Mouse (Mus musculus): ENCODE data around the gene Gm28374. TPM values are rescaled to one million over a fixed set of nuclear protein-coding genes. Genes with fewer than 3 reads are reported as not detected.

Gene Gm28374
- polyA plus RNA-seq, 1 experiment from 2014 or later: 1.4 TPM

DNA sequence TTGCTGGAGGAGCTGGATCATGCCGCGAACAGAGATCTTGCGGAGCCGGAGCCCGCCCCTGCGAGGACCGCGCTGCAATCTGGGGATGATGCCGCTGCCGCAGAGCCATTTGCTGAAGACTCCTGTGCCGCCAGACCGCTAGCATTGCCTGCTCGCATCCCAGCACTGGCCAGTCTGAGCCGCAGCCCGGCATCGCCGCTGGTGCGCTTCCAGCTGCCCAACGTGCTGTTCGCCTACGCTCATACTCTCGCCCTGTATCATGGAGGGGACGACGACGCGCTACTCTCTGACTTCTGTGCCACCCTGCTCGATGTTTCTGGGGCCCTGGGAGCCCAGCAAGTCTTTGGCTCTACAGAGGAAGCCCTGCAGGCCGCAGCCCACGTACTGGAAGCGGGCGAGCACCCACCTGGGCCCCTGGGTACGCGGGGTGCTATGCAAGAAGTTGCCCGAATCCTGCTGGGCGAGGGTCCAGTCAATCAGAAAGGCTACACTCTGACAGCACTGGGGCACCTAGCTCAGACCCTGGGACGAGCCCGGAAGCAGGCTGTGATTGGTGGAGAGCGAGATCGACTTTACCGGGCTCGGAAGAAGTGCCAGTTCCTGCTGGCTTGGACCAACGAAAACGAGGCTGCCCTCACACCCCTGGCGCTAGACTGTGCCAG is 20.3 kb downstream of the Gm28374 start:
- Histone ChIP-seq H3K27me3 (ENCODE audit: control insufficient read depth, insufficient read depth, low read depth, low read length) (no peaks in the 10 kb centered on the region), H3K4me3 (ENCODE audit: low read length) (peak overlapping the region; percentile 89), H3K27ac (ENCODE audit: low read length) (peak overlapping the region; percentile 88), H3K9me3 (ENCODE audit: control insufficient read depth, low read length) (no peaks in the 10 kb centered on the region), H3K4me2 (ENCODE audit: low read depth, low read length) (peak overlapping the region; percentile 83), H3K36me3 (ENCODE audit: control insufficient read depth, insufficient read depth, low read length) (0 out of 2 replicates have a peak, but pooled peaks cover 9% of the 10 kb centered on the region), H3K4me1 (replicated peaks; ENCODE audit: control insufficient read depth, insufficient read depth, low read length) (peaks cover 22% of the 10 kb centered on the region), H3K9ac (ENCODE audit: low read length) (peak overlapping the region; percentile 93)
- WGBS: under 1% methylated on average over 44 of the region's 44 CpGs
- ATAC-seq (ENCODE audit: low read depth): no peak

DNA sequence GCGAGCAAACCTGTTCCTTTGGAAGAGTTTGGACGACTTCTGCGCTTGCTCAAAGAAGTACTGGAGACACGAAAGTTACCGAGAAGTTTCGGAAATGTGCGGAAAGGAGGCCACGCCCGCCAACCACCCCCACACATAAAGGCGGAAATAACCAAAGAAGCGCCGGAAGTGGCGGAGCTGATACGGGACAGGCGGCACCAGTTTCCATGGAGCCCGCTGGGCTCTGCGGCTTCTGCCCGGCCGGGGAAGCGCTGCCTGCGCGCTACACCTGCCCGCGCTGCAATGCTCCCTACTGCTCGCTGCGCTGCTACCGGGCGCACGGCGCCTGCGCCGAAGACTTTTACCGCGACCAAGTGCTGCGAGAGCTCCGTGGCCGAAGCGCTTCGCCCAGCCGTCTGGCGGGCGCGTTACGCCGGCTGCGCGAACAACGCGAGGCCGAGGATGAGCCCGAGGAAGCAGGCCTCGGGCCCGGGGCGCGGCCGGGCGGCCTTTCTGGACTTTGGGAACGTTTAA is 21.0 kb downstream of the Gm28374 start, which contains the start of gene Znhit2:
Gene Znhit2 (plus strand): TSS at position 172 of the 513 bp plus-strand sequence.
- no peaks in the 10 kb centered on the region for H3K9me3 ChIP-seq (ENCODE audit: control insufficient read depth, low read length)
- WGBS: under 1% methylated on average over 58 of the region's 58 CpGs
- peak within 1 kb of the TSS; percentile 88 for H3K27ac ChIP-seq (ENCODE audit: low read length)

GRCm38 (mm10) chr19:6058966-6059365 is 23.1 kb downstream of the Gm28374 start:
- Histone ChIP-seq H3K27me3 (ENCODE audit: control insufficient read depth, insufficient read depth, low read depth, low read length) (no peaks in the 10 kb centered on the region), H3K9ac (ENCODE audit: low read length) (no peak overlapping the region), H3K4me3 (ENCODE audit: low read length) (peak overlapping the region; percentile 86), H3K4me2 (ENCODE audit: low read depth, low read length) (peak overlapping the region; percentile 78), H3K36me3 (ENCODE audit: control insufficient read depth, insufficient read depth, low read length) (peaks cover 19% of the 10 kb centered on the region), H3K27ac (ENCODE audit: low read length) (no peak overlapping the region), H3K4me1 (replicated peaks; ENCODE audit: control insufficient read depth, insufficient read depth, low read length) (peaks cover 24% of the 10 kb centered on the region), H3K9me3 (ENCODE audit: control insufficient read depth, low read length) (no peaks in the 10 kb centered on the region)
- no peak for ATAC-seq (ENCODE audit: low read depth)
- WGBS: 76% methylated on average over 5 of the region's 5 CpGs

More for the DNA sequence above, 21.0 kb downstream of the Gm28374 start, which contains the start of gene Znhit2:
- Histone ChIP-seq H3K4me1 (replicated peaks; ENCODE audit: control insufficient read depth, insufficient read depth, low read length) (peaks cover 24% of the 10 kb centered on the region), H3K4me2 (ENCODE audit: low read depth, low read length) (peak within 1 kb of the TSS; percentile 83), H3K27me3 (ENCODE audit: control insufficient read depth, insufficient read depth, low read depth, low read length) (no peaks in the 10 kb centered on the region), H3K9ac (ENCODE audit: low read length) (peak within 1 kb of the TSS; percentile 93), H3K4me3 (ENCODE audit: low read length) (peak within 1 kb of the TSS; percentile 89), H3K36me3 (ENCODE audit: control insufficient read depth, insufficient read depth, low read length) (0 out of 2 replicates have a peak, but pooled peaks cover 9% of the 10 kb centered on the region)
- ATAC-seq (ENCODE audit: low read depth): peak; percentile 76

- Histone ChIP-seq H3K4me1 (replicated peaks; ENCODE audit: control insufficient read depth, insufficient read depth, low read length) (peaks cover 24% of the 10 kb centered on the region), H3K9me3 (ENCODE audit: control insufficient read depth, low read length) (no peaks in the 10 kb centered on the region), H3K4me3 (ENCODE audit: low read length) (peak overlapping the region; percentile 86), H3K36me3 (ENCODE audit: control insufficient read depth, insufficient read depth, low read length) (peaks cover 23% of the 10 kb centered on the region), H3K9ac (ENCODE audit: low read length) (peak overlapping the region; percentile 92), H3K4me2 (ENCODE audit: low read depth, low read length) (peak overlapping the region; percentile 78), H3K27ac (ENCODE audit: low read length) (no peak overlapping the region), H3K27me3 (ENCODE audit: control insufficient read depth, insufficient read depth, low read depth, low read length) (no peaks in the 10 kb centered on the region)
- WGBS: 32% methylated on average over 4 of the region's 5 CpGs
- no peak for ATAC-seq (ENCODE audit: low read depth)
Observed at GRCm38 (mm10) chr19:6058513-6058912, 23.5 kb downstream of the Gm28374 start.

DNA sequence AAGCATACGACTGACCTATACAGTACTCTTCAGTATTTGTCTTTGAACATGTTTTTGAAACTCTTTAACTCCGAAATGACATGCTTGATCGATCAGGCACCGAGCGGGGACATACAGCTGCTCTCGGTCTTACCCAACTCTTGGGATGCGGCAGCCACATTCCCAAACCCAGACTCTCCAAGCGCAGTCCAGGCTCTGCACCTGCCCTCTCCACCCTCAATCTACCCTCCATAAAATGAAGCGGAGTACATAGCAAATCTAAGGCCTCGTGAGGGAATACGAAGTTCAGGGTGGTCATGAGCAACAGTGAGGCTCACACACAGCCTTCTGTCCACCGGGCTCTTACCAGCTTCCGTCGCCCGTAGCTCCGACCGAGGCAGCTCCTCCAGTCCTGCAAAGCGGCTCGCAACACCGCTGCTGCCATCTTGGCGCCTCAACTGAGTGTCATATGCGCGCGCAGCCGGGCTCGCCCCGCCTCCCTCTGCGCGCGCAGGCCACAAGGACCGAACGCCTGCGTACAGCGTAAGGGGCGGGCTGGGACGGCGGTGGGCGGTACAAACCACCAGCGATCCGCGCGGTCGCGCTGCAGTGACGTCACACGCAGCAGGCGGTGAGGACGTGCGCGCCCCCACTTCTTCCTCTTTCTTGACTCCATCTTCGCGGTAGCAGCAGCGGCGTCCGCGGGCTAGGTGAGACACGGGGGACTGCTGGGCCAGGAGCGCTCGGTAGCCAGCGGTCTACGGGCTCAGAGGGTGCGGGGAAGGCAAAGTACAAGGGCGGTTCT is 24.6 kb downstream of the Gm28374 start, which contains the start of the genes Mrpl49 and Fau:
Gene Mrpl49 (minus strand): TSS at position 473 of the 784 bp plus-strand sequence.
Gene Fau (plus strand): TSS at position 532 of the 784 bp plus-strand sequence.
- no peaks in the 10 kb centered on the region for H3K27me3 ChIP-seq (ENCODE audit: control insufficient read depth, insufficient read depth, low read depth, low read length)

GRCm38 (mm10) chr19:6056696-6057095 is 25.4 kb downstream of the Gm28374 start:
- H3K9me3 ChIP-seq (ENCODE audit: control insufficient read depth, low read length): no peaks in the 10 kb centered on the region
- H3K27me3 ChIP-seq (ENCODE audit: control insufficient read depth, insufficient read depth, low read depth, low read length): no peaks in the 10 kb centered on the region
- peaks cover 14% of the 10 kb centered on the region for H3K4me1 ChIP-seq (replicated peaks; ENCODE audit: control insufficient read depth, insufficient read depth, low read length)
- peaks cover 39% of the 10 kb centered on the region for H3K36me3 ChIP-seq (ENCODE audit: control insufficient read depth, insufficient read depth, low read length)
- H3K9ac ChIP-seq (ENCODE audit: low read length): peak overlapping the region; percentile 89
- H3K4me2 ChIP-seq (ENCODE audit: low read depth, low read length): peak overlapping the region; percentile 61
- ATAC-seq (ENCODE audit: low read depth): no peak
- peak overlapping the region; percentile 86 for H3K4me3 ChIP-seq (ENCODE audit: low read length)
- WGBS: 42% methylated on average over 4 of the region's 4 CpGs
- no peak overlapping the region for H3K27ac ChIP-seq (ENCODE audit: low read length)

More for the DNA sequence above, 24.6 kb downstream of the Gm28374 start, which contains the start of the genes Mrpl49 and Fau:
- peak within 1 kb of the TSS; percentile 70 for H3K27ac ChIP-seq (ENCODE audit: low read length)
- no peaks in the 10 kb centered on the region for H3K9me3 ChIP-seq (ENCODE audit: control insufficient read depth, low read length)
- WGBS: under 1% methylated on average over 63 of the region's 63 CpGs
- peaks cover 21% of the 10 kb centered on the region for H3K4me1 ChIP-seq (replicated peaks; ENCODE audit: control insufficient read depth, insufficient read depth, low read length)
- H3K4me3 ChIP-seq (ENCODE audit: low read length): peak within 1 kb of the TSS; percentile 86
- H3K9ac ChIP-seq (ENCODE audit: low read length): peak within 1 kb of the TSS; percentile 92
- H3K36me3 ChIP-seq (ENCODE audit: control insufficient read depth, insufficient read depth, low read length): peaks cover 31% of the 10 kb centered on the region
- ATAC-seq (ENCODE audit: low read depth): peak; percentile 91
- H3K4me2 ChIP-seq (ENCODE audit: low read depth, low read length): peak within 1 kb of the TSS; percentile 78

- no peak overlapping the region for H3K4me3 ChIP-seq (ENCODE audit: low read length)
- no peak overlapping the region for H3K27ac ChIP-seq (ENCODE audit: low read length)
- H3K9ac ChIP-seq (ENCODE audit: low read length): no peak overlapping the region
- WGBS: 74% methylated on average over 5 of the region's 5 CpGs
- H3K36me3 ChIP-seq (ENCODE audit: control insufficient read depth, insufficient read depth, low read length): peaks cover 57% of the 10 kb centered on the region
- no peaks in the 10 kb centered on the region for H3K9me3 ChIP-seq (ENCODE audit: control insufficient read depth, low read length)
- no peak for ATAC-seq (ENCODE audit: low read depth)
- no peak overlapping the region for H3K4me2 ChIP-seq (ENCODE audit: low read depth, low read length)
- no peaks in the 10 kb centered on the region for H3K27me3 ChIP-seq (ENCODE audit: control insufficient read depth, insufficient read depth, low read depth, low read length)
- H3K4me1 ChIP-seq (replicated peaks; ENCODE audit: control insufficient read depth, insufficient read depth, low read length): peaks cover 14% of the 10 kb centered on the region
Observed at GRCm38 (mm10) chr19:6054296-6054695, 27.8 kb downstream of the Gm28374 start.

- no peaks in the 10 kb centered on the region for H3K27me3 ChIP-seq (ENCODE audit: control insufficient read depth, insufficient read depth, low read depth, low read length)
- WGBS: 87% methylated on average over 7 of the region's 7 CpGs
- no peak overlapping the region for H3K9ac ChIP-seq (ENCODE audit: low read length)
- H3K9me3 ChIP-seq (ENCODE audit: control insufficient read depth, low read length): no peaks in the 10 kb centered on the region
- no peak overlapping the region for H3K4me2 ChIP-seq (ENCODE audit: low read depth, low read length)
- H3K36me3 ChIP-seq (ENCODE audit: control insufficient read depth, insufficient read depth, low read length): peaks cover 61% of the 10 kb centered on the region
- H3K27ac ChIP-seq (ENCODE audit: low read length): no peak overlapping the region
- H3K4me3 ChIP-seq (ENCODE audit: low read length): no peak overlapping the region
- peaks cover 15% of the 10 kb centered on the region for H3K4me1 ChIP-seq (replicated peaks; ENCODE audit: control insufficient read depth, insufficient read depth, low read length)
- ATAC-seq (ENCODE audit: low read depth): no peak
Observed at GRCm38 (mm10) chr19:6052516-6052915, 29.5 kb downstream of the Gm28374 start.

Measured in lung, embryonic 16.5 days (tissue).